Mouse (Mus musculus) lung, postnatal 0 days (tissue): Measurements from ENCODE around the gene Hdac11.

ENCODE experiments used
- CTCF ChIP-seq: IDR thresholded peaks from 2 replicates; pipeline ENCODE4 v1.5.1; 2016; ENCODE audit warnings: antibody characterized with exemption, mild to moderate bottlenecking
- EP300 ChIP-seq: IDR thresholded peaks from 2 replicates; pipeline ENCODE4 v1.6.1; 2016; ENCODE audit warnings: antibody characterized with exemption, mild to moderate bottlenecking, control low read depth

- TF ChIP-seq CTCF (no peak), EP300 (no peak)
Observed at GRCm38 (mm10) chr6:91130856-91131255, 25.6 kb upstream of the Hdac11 start.
